Mouse (Mus musculus) hematopoietic stem cell, adult 5-6 weeks (primary cell): ENCODE measurements around the gene Leo1. TPM values are rescaled to one million over a fixed set of nuclear protein-coding genes. Genes with fewer than 3 reads are reported as not detected.
A peak's percentile ranks its signal among the peaks of the same experiment; 100 is the strongest.

ENCODE experiments used
- ATAC-seq, 2 experiments: fragments of 125-278 bp in 1 of 2; replicated peaks in 1 of 2; 2 replicates each; pipeline ENCODE4 v1.8.0; 2016 to 2017; ENCODE audit warnings: inconsistent platforms in 2 of 2, mild to moderate bottlenecking in 2 of 2, moderate number of reproducible peaks in 2 of 2, low read depth in 1 of 2, moderate TSS enrichment in 1 of 2; ENCODE audit not compliant: low FRiP score in 2 of 2, poor library complexity in 2 of 2, severe bottlenecking in 2 of 2, insufficient read depth in 1 of 2, low TSS enrichment in 1 of 2
- total RNA-seq: library from RNA; stranded (forward); fragments of 172-1452, 232-1000 nt; gene quantifications from 2 replicates; pipeline ENCODE4 v1.2.3, GENCODE M21; 2017

Gene Leo1
- total RNA-seq, 1 experiment from 2014 or later: 54.1 TPM

DNA sequence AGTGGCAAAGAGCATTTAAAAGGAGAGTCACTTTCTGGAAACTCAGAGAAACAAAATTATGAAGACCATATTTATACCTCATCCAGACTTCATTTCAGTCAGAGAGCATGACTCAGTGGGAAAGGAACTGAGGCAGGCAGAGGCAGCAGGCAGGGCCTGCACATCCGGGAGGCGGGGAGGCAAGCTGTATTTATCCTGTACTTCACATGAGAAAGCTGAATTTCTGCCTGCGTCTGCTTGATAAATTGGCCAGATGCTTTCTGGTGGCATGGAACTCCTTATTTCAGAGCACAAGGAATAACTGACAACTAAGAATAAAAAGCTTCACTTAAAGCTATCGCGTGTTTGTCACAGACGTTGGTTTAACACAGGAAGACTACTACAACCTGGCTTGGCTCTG is 63.0 kb downstream of the Leo1 start:
- no peak for ATAC-seq

DNA sequence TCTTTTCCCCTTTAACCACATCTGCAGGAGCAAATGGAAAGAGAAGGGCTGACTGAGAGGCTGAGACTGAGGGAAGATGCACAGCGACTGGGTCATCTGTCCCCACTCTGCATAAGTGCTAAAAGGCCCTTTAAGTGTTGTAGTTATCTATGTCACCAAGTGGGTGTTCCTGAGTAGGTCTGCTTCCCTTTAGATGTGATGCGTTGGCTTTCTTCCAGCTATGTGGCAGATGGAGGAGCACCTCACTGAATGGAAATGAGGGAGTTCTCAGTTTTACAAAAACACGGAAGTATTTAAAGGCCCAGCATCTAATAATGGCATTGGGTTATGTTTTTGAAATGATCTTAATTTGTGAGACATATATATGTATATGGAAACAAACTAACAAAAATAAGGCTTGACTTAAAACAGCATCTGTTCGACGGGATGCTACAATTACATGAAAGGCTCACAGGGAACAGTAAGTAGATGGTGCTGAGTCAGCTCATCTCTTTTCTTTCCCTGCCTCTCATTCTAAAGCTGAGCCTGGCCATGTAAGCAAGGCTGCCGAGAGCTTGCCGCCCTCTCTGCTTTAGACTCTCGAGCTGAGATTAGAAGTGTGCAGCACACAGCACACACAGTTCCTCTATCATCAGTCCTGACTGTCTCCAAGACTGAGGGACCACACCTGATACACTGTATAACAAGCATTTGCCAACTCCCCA is 70.1 kb downstream of the Leo1 start:
- no peak for ATAC-seq

DNA sequence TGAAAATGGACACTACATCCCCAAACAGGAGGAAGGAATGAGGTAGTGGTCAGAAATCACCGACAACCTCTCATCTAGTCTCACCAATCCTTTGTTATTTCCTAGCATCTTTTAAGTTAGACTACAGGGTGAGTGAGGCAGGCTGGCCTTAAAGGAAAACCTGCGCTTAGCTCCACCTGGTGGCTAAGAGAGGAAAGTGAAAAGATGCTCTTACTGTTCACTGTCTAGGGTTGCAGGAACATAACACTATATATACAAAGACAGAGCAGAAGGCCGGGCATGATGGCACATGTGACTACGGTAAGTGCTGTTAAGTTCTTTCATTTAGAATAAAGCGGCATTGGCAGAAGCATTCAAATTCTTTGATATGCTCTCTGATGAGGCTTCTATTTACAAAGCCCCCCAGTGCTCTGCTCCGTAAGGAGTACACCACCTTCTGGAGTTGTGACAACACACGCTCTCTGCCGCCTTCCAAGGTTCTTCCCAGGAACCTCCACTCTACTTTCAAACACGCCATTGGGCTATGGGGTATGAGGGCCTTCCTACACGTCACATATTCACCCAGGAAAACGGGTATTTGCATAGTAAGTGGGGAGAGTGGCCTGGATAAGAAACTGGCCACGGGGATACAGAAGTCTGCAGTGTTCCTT is 74.3 kb downstream of the Leo1 start:
- ATAC-seq: peak; percentile 49 to 84

Other genes with a start within 250 kb of the Leo1 start
- 12.1 and 12.6 TPM in 2 replicates for gene Myo5c, start 209.5 kb upstream of the Leo1 start, total RNA-seq
- 6.5 and 8.4 TPM in 2 replicates for gene Gnb5, start 135.2 kb upstream of the Leo1 start, total RNA-seq
- not detected in 2 replicates for gene Bcl2l10, start 93.8 kb upstream of the Leo1 start, total RNA-seq
- 75.8 and 93.7 TPM in 2 replicates for gene Mapk6, start 31.5 kb upstream of the Leo1 start, total RNA-seq
- 103 and 104 TPM in 2 replicates for gene Tmod3, start 118.1 kb downstream of the Leo1 start, total RNA-seq
- not detected in 2 replicates for gene Tmod2, start 169.8 kb downstream of the Leo1 start, total RNA-seq
- gene Lysmd2, start 184.2 kb downstream of the Leo1 start, total RNA-seq: 13.0 and 14.2 TPM in 2 replicates
- not detected in 2 replicates for gene Scg3, start 242.5 kb downstream of the Leo1 start, total RNA-seq